Mouse (Mus musculus): Measurements from ENCODE around the gene Sestd1.

GRCm38 (mm10) chr2:77162135-77162534 is 118.3 kb downstream of the Sestd1 start:
- TF ChIP-seq POLR2A (IDR thresholded peaks at IDR 0.05; ENCODE audit: extremely low read depth, insufficient read depth, low read length): no peak
- TF ChIP-seq CTCF (IDR thresholded peaks at IDR 0.05; ENCODE audit: low read depth, low read length): no peak

All from liver, adult 2 months (tissue).